9 mouse cellular contexts compared by ENCODE assay signal in the genomic region with DNA sequence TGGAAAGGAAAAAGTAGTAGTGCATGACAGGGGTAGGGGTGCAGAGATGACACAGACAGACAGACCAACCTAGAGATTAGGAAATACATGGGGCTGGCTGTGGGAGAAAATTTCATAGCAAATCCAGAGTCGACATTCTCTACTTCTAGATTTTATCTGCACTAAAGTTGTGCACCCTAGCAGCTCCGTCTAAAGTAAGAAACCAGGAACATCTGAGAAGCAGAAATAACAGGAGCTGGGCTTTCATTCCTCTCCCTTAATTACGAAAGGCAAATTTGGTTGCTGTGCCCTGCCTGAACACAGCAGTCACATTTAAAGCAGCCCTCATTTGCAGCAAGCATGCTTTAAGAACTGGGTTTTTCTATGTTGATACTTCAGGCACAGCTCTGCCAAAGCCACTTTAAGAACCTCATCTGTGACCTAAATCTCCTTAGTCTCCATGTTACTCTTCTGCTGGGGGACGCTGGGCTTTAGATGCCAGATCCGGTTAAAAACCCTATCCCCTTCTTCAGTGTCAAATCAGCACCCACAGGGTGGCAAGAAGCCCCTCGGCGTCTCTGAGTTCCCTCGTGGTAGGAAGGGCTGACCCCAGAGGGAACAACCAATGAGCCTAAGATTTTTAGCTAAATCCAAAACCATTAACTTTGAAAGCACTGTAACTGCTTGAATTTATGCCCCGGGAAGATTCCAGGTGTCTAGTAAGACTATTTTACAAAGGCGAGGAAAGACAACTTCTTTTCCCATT.
DNase-seq lines count a peak whose midpoint lies in the region; ATAC-seq lines count a peak whose summit lies in the region.
"Had no signal": no experiment of that assay in that cellular context is flagged by ENCODE, and none has a peak within 500 bp of the region (broad histone marks: within the 10 kb centered on the region; RNA-seq: fewer than 3 reads in every experiment).

No protein-coding gene starts in this region.

- H3K4me1 ChIP-seq in heart, embryonic 10.5 days: peaks cover 37% of the 10 kb centered on the region
- H3K4me1 ChIP-seq in brown adipose tissue, adult 24 weeks (ENCODE audit: control insufficient read depth, insufficient read depth, insufficient read length, low read length): peaks cover 4% of the 10 kb centered on the region
- peaks cover 43% of the 10 kb centered on the region for H3K4me1 ChIP-seq in heart, embryonic 16.5 days (ENCODE audit: control insufficient read depth, insufficient read depth, low read length)
- H3K4me1 ChIP-seq in midbrain, embryonic 14.5 days (ENCODE audit: control insufficient read depth, insufficient read depth, low read length): peaks cover 25% of the 10 kb centered on the region

- H3K9ac ChIP-seq in heart, embryonic 16.5 days (ENCODE audit: low read length): peak overlapping the region; percentile 72
- peak overlapping the region; percentile 32; the same call in 1 of the 2 replicates for H3K9ac ChIP-seq in midbrain, embryonic 14.5 days (replicated peaks; ENCODE audit: low read length)

- peaks cover 34% of the 10 kb centered on the region for H3K36me3 ChIP-seq in heart, embryonic 10.5 days
- peaks cover 30% of the 10 kb centered on the region for H3K36me3 ChIP-seq in heart, embryonic 16.5 days (ENCODE audit: control insufficient read depth, insufficient read depth)
- peaks cover 27% of the 10 kb centered on the region for H3K36me3 ChIP-seq in midbrain, embryonic 14.5 days (ENCODE audit: control insufficient read depth, insufficient read depth, low read length)

- 60% methylated on average over 10 of the region's 10 CpGs for WGBS in heart, embryonic 10.5 days
- 52% methylated on average over 10 of the region's 10 CpGs for WGBS in heart, embryonic 16.5 days
- WGBS in midbrain, embryonic 14.5 days: 38% methylated on average over 10 of the region's 10 CpGs

- ATAC-seq in heart, embryonic 16.5 days (replicated peaks; ENCODE audit: extremely low read depth, insufficient read depth, low FRiP score): no peak
- no peak for ATAC-seq in midbrain, embryonic 14.5 days (ENCODE audit: low FRiP score, low TSS enrichment)

- H3K27me3 ChIP-seq in heart, embryonic 10.5 days (ENCODE audit: insufficient read depth, poor library complexity, severe bottlenecking): no peaks in the 10 kb centered on the region
- no peaks in the 10 kb centered on the region for H3K27me3 ChIP-seq in heart, embryonic 16.5 days (ENCODE audit: control insufficient read depth, insufficient read depth, low read length)
- H3K27me3 ChIP-seq in midbrain, embryonic 14.5 days (ENCODE audit: control insufficient read depth, insufficient read depth, low read length): no peaks in the 10 kb centered on the region

- H3K9me3 ChIP-seq in heart, embryonic 10.5 days: no peaks in the 10 kb centered on the region
- no peaks in the 10 kb centered on the region for H3K9me3 ChIP-seq in heart, embryonic 16.5 days (replicated peaks; ENCODE audit: control insufficient read depth, low read length)
- no peaks in the 10 kb centered on the region for H3K9me3 ChIP-seq in midbrain, embryonic 14.5 days (ENCODE audit: control insufficient read depth, low read length)

- H3K4me3 ChIP-seq in heart, embryonic 10.5 days: no peak overlapping the region
- H3K4me3 ChIP-seq in brown adipose tissue, adult 24 weeks (ENCODE audit: insufficient read depth, low read depth, low read length): peak overlapping the region; percentile 60
- peak overlapping the region; percentile 53 for H3K4me3 ChIP-seq in heart, embryonic 16.5 days (ENCODE audit: low read length)
- peak overlapping the region; percentile 54 for H3K4me3 ChIP-seq in midbrain, embryonic 14.5 days (replicated peaks; ENCODE audit: low read depth, low read length)

- peak; percentile 60 for DNase-seq in heart, embryonic 10.5 days (ENCODE audit: low spot score)
- DNase-seq in heart, adult 8-10 months (ENCODE audit: low spot score): no peak
- DNase-seq in midbrain, embryonic 14.5 days: no peak
- no peak for DNase-seq in thymus, postnatal 4 days
- no peak for DNase-seq in ovary, postnatal 36 days (ENCODE audit: low spot score)
- DNase-seq in thymus, postnatal 0 days (ENCODE audit: low spot score): no peak
- DNase-seq: thymus, adult 2 months had no signal

- H3K27ac ChIP-seq in heart, embryonic 10.5 days: peak overlapping the region; percentile 73; the same call in 1 of the 2 replicates
- peak overlapping the region; percentile 95 for H3K27ac ChIP-seq in brown adipose tissue, adult 24 weeks (replicated peaks; ENCODE audit: low read depth, low read length)
- H3K27ac ChIP-seq in heart, embryonic 16.5 days (ENCODE audit: low read length): peak overlapping the region; percentile 86
- no peak overlapping the region for H3K27ac ChIP-seq in midbrain, embryonic 14.5 days (replicated peaks; ENCODE audit: low read depth, low read length)

- H3K4me2 ChIP-seq in heart, embryonic 16.5 days (ENCODE audit: low read depth, low read length): peak overlapping the region; percentile 64
- H3K4me2 ChIP-seq in midbrain, embryonic 14.5 days (ENCODE audit: low read length): peak overlapping the region; percentile 97
